Mouse (Mus musculus) adrenal gland, adult 2 months (tissue): ENCODE results near the gene Enox1. TPM values are rescaled to one million over a fixed set of nuclear protein-coding genes. Genes with fewer than 3 reads are reported as not detected.
A peak's percentile ranks its signal among the peaks of the same experiment; 100 is the strongest.

Experiments used
- DNase-seq: peaks from one replicate; pipeline ENCODE4 v3.0.0; 2021
- polyA plus RNA-seq: library from polyadenylated mRNA; depleted of rRNA; stranded (reverse); fragments of >200 nt; gene quantifications from 2 replicates; pipeline ENCODE4 v1.2.3, GENCODE M21; 2012
- total RNA-seq, 2 experiments: library from RNA; stranded (reverse); gene quantifications; 2 replicates each; pipeline ENCODE4 v1.2.3; 2021

The Enox1 gene
- total and polyA plus RNA-seq, 3 experiments: 1.7 to 3.5 (median 2.1) TPM

GRCm38 (mm10) chr14:77621473-77622264, 465.1 kb downstream of the Enox1 start:
- no peak for DNase-seq

DNA sequence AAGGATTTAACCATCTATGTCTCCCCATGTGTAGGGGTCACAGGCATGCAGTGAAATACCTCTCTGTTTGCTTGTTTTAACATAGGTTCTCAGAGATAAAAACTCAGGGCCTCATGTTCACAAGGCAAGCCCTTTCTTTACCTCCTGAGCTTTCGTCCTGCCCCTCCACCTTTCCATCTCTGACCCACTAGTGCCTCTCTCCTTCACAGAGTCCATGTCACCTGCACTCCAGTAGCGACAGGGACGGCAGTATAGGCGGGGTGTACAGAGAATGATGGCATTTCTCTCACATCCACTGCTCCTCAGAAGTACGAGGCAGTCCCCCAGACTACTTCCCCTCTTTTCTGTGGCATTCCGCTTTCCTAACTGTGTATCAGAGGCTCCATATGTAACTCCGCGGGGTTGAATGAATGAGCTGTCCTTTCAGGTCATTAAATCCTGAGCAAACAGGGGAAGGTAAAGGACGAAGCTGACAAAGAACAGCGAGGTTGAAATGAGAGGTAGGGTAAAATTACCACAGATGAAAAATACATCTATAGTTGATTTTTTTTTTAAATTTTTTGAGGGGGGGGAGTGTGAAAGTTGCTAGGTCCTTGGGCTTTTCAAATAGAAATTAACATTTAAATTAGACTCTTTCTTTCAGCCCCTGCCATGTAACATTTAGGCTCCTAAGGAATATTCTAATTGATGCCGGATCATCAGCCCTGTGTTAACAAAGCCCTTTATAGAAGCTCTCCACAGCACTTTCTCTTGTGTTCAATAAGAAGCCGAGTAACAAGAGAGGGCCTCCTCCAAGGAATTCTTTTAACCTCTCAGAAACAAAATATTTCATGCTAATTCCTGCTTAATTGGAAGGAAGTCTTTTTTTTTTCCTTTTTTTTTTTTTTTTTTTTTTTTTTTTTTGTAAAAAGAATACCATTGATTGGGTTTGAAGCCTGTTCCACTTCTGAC, 470.3 kb downstream of the Enox1 start:
- DNase-seq: no peak

DNA sequence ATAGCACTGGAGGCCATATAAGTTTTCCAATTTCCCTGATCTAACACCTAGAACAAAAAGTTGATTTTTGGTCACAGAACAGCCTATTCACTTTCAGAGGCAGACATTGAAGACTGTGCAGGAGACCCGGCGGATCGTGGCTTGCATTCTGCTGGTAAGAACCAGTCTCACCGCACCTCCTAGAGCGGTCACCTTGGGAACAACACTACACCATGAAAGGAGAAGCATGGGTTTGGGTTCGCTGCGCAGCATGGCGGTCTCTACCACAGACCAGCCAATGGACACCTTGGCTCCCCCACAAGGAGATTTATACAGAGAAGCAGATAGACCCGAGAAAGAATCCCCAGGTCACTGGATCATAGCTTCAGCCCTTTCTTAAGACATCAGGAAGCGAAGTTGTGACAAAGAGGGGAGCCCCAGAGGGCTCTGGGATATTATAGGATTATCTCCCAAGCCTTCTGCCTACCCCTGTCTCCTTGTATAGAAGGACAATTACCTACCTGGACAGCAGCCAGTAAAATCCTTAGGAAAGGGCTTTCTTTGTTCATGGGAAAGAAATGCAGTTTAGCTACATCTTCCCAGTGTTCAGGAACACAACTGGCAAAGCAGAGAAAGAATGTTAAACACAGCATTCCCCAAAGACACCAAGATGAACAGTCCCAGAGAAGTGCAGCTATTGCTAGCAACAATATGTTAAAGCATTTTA, 476.1 kb downstream of the Enox1 start:
- no peak for DNase-seq

DNA sequence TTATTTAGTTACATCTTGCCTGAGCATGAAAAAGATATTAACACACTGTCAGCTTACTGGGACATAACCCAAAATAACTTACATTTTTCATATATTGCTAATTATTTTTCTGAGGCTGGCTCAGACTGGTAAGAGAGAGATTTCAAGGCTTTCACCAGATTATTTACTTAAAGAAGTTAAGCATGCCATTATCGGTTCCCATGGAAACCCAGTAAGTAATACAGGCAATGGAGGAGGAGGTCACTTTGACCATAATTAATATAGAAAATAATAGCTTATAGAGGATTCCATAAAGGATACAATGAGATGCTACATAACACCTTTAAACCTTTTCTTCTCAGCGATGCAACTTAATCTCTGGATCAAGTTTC, 476.6 kb downstream of the Enox1 start:
- DNase-seq: no peak

- no peak for DNase-seq
These were observed 480.4 kb downstream of the Enox1 start for GRCm38 (mm10) chr14:77636931-77637330.

GRCm38 (mm10) chr14:77638148-77638547, 481.6 kb downstream of the Enox1 start:
- no peak for DNase-seq

DNA sequence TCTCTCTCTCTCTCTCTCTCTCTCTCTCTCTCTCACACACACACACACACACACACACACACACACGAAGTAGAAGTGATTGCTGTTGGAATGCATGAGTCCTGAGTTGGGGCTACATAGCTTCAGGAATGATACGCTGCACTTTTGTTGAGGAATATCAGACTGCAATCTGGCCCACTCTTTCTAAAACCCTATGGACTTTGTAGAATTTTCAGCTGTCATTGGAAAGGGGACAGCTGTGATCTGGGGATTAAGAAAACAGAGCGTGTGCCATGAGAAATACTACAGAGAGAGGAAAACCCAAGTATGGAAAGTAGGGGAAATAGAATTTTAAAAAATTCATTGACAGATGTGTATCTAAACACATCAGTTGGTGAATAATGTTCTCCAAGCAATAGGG, 482.1 kb downstream of the Enox1 start:
- DNase-seq: no peak

GRCm38 (mm10) chr14:77639586-77639985, 483.0 kb downstream of the Enox1 start:
- DNase-seq: peak; percentile 19

GRCm38 (mm10) chr14:77642314-77642713, 485.8 kb downstream of the Enox1 start:
- no peak for DNase-seq

DNA sequence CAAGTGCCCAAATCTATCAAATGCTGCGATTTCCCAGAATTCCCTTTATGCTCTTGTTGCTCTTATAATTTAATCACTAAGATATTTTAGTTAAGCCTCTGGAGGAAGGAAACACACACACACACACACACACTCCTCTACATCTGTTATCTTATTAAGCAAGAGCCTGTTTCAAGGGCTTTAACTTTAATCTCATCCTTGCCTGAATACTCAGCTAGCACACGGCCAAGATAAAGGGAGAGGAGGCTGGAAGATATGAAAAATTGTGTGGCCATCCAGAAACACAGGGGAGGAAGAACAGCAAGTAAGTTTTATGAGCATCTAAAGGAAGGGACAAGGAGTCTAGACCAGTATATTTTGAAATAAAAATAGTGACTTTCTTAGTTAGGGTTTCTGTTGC, 489.6 kb downstream of the Enox1 start:
- no peak for DNase-seq

DNA sequence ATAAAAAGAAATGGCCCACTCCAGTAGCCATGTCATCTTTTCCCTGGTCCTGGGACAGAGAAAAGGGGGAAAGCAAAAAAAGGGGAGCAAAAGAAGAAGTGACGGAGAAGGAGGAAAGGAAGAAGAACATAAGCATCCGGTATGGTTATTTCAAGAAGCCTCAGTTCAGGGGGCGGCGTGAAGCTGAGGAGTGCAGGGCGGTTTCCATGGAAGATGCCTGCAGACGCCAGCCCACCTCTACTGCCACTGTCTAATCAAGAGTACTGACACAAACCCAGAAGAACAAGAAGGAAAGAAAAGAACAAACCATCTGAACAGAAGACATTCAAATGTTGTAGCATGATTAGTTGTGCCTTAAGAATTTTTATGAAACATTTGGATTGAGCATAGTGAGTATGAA, 490.5 kb downstream of the Enox1 start:
- no peak for DNase-seq

DNA sequence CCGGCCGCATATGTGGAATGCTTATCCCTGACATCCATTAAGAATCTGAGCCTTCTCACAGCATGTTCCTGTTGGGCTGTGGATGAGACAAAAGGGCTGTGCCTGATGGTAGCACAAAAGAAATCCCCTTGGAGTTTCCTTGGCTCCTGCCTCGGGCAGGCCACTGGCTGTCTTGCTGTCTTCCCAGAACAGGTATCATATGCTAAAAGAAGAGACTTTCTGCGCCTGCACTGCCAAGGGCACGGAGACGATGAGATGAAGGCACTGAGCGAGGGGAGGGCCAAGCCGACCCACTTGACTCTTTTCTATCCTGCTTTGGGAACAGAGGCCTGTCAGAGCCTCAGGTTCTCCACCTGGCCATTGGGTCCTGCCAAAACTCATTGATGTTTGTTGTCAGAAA, 491.7 kb downstream of the Enox1 start:
- no peak for DNase-seq

DNA sequence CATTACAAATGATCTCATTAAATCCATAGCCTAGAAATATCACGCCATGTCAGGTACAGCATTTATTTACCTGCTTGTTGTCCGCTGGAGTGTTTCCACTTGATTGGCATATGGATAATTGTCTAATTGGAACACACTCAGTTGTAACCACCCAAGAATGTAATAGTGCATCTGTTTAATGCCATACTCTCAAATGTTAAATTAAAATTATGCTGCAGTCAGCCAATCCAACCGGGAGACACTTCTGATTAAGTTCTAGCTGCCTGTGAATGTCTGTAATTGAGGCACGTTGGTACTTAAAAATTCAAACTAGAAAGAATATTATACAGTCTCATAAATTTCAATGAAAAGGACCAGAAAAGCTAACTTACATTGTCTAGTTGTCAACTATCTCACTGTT, 502.2 kb downstream of the Enox1 start:
- DNase-seq: no peak

DNA sequence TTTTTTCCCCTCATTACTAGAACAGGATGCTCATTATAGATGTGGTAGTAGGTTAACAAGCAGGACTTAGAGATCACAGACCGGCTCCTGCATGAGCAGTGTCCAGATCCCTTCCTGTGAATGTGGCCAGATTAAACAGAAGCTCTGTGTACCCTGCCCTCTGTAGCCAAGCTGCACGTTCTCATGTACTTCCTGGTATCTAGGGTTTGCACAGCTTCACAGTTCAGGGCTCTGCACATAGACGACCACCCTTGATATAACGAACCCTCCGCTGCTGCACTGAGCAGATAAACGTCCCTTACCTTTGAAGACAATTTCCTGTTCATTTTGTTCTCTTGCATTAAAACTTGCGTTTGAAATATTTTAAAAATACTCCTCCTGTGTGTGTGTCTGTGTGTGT, 505.7 kb downstream of the Enox1 start:
- no peak for DNase-seq

DNA sequence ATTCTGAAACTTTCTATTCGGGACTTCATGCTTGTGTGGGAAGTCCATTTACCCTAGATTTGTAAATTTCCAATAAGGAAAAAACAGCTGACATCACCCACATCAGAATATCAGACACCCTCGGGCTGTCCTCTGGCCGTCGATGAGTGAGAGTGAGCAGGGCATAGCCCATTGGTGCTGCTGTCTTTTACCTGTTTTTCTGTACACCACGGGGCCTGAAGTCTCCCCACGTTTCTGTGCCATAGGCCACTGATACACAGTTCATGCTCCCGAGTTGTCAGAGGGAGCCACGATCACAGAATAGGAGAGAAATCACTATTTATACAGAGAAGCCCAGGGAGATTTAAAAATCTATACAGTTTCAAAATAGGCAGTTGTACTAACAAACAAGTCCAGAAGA, 506.4 kb downstream of the Enox1 start:
- DNase-seq: no peak

- DNase-seq: no peak
These were observed 511.5 kb downstream of the Enox1 start for GRCm38 (mm10) chr14:77668096-77668495.

DNA sequence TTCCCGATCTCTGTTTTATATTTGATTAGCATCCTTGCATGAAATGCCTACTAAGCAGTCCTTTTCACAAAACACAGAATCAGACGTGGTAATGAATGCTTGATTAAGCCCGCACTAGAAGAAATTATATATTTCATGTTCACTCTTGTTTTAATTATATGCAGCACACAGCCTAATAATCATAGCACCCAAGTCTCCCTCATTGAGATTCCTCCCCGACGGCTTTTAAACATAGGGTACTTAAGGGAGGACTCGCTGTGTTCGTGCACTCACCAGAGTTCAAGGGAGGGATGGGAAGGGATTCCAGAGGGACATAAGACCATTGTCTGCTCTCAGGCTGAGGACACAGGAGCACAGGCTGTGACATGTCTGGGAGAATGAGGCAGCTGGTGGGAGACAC, 512.9 kb downstream of the Enox1 start:
- no peak for DNase-seq

DNA sequence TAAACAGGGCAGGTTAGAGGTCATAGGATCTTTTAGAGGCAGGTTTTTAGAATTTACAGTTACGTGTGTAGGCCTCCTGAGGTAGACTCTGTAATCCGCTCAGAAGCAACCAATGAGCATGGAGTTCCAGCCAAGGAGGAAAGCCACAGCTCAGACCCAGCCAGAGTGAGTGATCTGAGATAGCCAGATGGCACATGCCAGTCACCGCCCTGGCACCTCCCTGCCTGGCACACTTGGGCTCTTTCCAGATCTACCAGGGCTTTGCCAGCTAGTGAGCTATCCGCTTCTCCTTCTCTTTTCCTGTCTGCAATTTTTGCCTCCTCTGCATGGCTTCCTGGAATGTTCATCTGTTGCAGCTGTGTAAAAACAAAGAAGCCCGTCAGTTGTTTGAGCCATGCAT, 514.4 kb downstream of the Enox1 start:
- DNase-seq: peak; percentile 8

- no peak for DNase-seq
These were observed 515.4 kb downstream of the Enox1 start for GRCm38 (mm10) chr14:77671961-77672360.

DNA sequence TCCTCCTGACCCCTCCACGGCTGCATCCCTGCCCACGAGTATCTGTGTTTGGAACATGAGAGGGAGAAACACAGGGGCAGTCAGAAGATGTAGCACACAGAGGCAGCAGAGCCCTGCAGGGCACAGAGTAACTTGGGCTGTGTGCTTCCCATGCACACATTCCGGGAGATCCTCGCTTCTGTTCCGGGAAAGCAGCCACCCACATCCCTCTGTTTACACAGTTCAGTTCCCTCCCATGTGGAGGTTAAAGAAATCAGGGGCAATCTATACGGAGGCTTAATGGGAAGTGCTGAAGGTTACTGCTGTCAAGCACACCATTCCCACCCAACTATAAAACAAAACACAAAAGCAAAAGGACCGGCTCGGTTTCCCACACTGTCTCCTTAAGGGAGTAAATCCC, 516.6 kb downstream of the Enox1 start:
- DNase-seq: no peak

GRCm38 (mm10) chr14:77677951-77678350, 521.4 kb downstream of the Enox1 start:
- no peak for DNase-seq

- no peak for DNase-seq
These were observed 523.3 kb downstream of the Enox1 start for GRCm38 (mm10) chr14:77679877-77680276.
